Mouse (Mus musculus) lung, embryonic 16.5 days (tissue): Measurements from ENCODE around the gene Cpne9. TPM values are rescaled to one million over a fixed set of nuclear protein-coding genes. Genes with fewer than 3 reads are reported as not detected.

Experiments used
- ATAC-seq: fragments of 200-750 bp; cut with Nextera tagmentation; 2 replicates; pipeline ENCODE4 v1.8.0; 2017; ENCODE audit warnings: low read depth, mild to moderate bottlenecking, moderate library complexity
- H3K27ac ChIP-seq: fragments of 300-500 bp; sonication (generic); 2 replicates; pipeline ENCODE4 v1.5.1; 2014; ENCODE audit warnings: mild to moderate bottlenecking, control low read depth, low read length
- H3K27me3 ChIP-seq: fragments of 300-500 bp; sonication (generic); 2 replicates; pipeline ENCODE4 v1.6.1; 2014; ENCODE audit warnings: low read depth, low read length, mixed read lengths; ENCODE audit not compliant: control insufficient read depth, insufficient read depth
- H3K36me3 ChIP-seq: fragments of 300-500 bp; sonication (generic); 2 replicates; pipeline ENCODE4 v1.6.1; 2014; ENCODE audit warnings: low read length; ENCODE audit not compliant: control insufficient read depth, insufficient read depth
- H3K4me1 ChIP-seq: fragments of 300-500 bp; sonication (generic); replicated peaks from 2 replicates; pipeline ENCODE4 v1.6.1; 2014; ENCODE audit warnings: low read length, mixed read lengths; ENCODE audit not compliant: control insufficient read depth, insufficient read depth
- H3K4me2 ChIP-seq: fragments of 300-500 bp; sonication (generic); 2 replicates; pipeline ENCODE4 v1.6.1; 2014; ENCODE audit warnings: low read depth, low read length, control low read depth
- H3K4me3 ChIP-seq: fragments of 300-500 bp; sonication (generic); 2 replicates; pipeline ENCODE4 v1.5.1; 2014; ENCODE audit warnings: mild to moderate bottlenecking, low read length, control low read depth
- H3K9ac ChIP-seq: fragments of 300-500 bp; sonication (generic); 2 replicates; pipeline ENCODE4 v1.6.1; 2014; ENCODE audit warnings: low read length, control low read depth
- H3K9me3 ChIP-seq: fragments of 300-500 bp; sonication (generic); 2 replicates; pipeline ENCODE4 v1.6.1; 2016; ENCODE audit warnings: low read length; ENCODE audit not compliant: control insufficient read depth
- WGBS: fragments of 180-500 bp; shearing (Covaris S2); extraction: QIAGEN DNeasy Blood & Tissue Kit; methylation state at CpG from one replicate; pipeline ENCODE4 v1.1.7; 2014; 5-methylcytosine and 5-hydroxymethylcytosine counted together
- polyA plus RNA-seq: library from polyadenylated mRNA; unstranded; fragments of >200 nt; fragmentation: Nextera tagmentation; extraction: Ambion mirVana; gene quantifications from 2 replicates; pipeline ENCODE4 v1.2.1, GENCODE M21; 2015

The Cpne9 gene
- polyA plus RNA-seq, 1 experiment from 2014 or later = 0.10 TPM

- Histone ChIP-seq H3K4me2 (no peak overlapping the region), H3K36me3 (peaks cover 39% of the 10 kb centered on the region), H3K9ac (no peak overlapping the region), H3K9me3 (no peaks in the 10 kb centered on the region), H3K27ac (no peak overlapping the region), H3K4me1 (no peaks in the 10 kb centered on the region), H3K4me3 (no peak overlapping the region), H3K27me3 (no peaks in the 10 kb centered on the region)
- no peak for ATAC-seq
- WGBS = 81% methylated on average over 8 of the region's 8 CpGs
Observed at GRCm38 (mm10) chr6:113261174-113261858, 20.8 kb upstream of the Cpne9 start.

DNA sequence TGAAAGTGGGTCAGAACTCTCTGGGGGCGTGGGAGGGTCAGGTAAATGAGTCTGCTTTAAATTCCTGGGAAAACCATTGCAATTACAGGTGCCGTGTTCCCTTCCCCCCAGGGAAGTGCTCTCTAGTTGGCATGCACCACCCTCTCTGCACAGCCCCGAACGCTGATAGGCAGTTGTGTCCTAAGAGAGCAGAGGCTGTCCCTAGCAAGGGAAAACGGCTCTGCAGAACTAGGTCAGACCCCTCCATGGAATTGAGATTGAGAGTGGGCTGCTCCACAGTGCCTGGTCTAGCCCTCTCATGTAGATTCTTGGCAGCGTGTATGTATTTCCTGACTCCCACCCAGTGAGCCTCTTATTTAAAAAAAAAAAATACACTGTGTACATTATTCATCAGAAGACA lies 18.6 kb upstream of the Cpne9 start:
- H3K9ac ChIP-seq = no peak overlapping the region
- no peak for ATAC-seq
- no peak overlapping the region for H3K27ac ChIP-seq
- peaks cover 37% of the 10 kb centered on the region for H3K36me3 ChIP-seq
- no peaks in the 10 kb centered on the region for H3K9me3 ChIP-seq
- no peak overlapping the region for H3K4me2 ChIP-seq
- H3K4me1 ChIP-seq = no peaks in the 10 kb centered on the region
- no peak overlapping the region for H3K4me3 ChIP-seq
- WGBS = 83% methylated on average over 6 of the region's 6 CpGs
- H3K27me3 ChIP-seq = no peaks in the 10 kb centered on the region

DNA sequence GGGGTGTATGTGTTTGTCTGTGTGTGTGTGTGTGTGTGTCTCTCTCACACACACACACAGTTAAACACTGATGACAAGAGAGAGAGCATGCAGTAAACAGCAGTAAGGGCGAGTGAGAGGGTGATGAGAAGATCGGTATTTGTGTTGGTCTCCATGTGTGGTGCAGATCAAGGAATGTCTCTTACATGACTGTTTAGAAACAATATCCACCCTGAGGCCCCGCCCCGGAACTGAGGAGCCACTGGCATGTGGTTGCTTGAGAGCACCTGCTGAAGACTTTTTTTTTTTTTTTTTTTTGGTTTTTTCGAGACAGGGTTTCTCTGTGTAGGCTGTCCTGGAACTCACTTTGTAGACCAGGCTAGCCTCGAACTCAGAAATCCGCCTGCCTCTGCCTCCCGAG lies 17.7 kb upstream of the Cpne9 start:
- no peaks in the 10 kb centered on the region for H3K4me1 ChIP-seq
- ATAC-seq = no peak
- H3K36me3 ChIP-seq = peaks cover 36% of the 10 kb centered on the region
- H3K4me3 ChIP-seq = no peak overlapping the region
- 91% methylated on average over 8 of the region's 8 CpGs for WGBS
- H3K27ac ChIP-seq = no peak overlapping the region
- H3K9me3 ChIP-seq = no peaks in the 10 kb centered on the region
- no peak overlapping the region for H3K4me2 ChIP-seq
- no peak overlapping the region for H3K9ac ChIP-seq
- no peaks in the 10 kb centered on the region for H3K27me3 ChIP-seq

GRCm38 (mm10) chr6:113266996-113267655 lies 15.0 kb upstream of the Cpne9 start:
- Histone ChIP-seq H3K27me3 (no peaks in the 10 kb centered on the region), H3K4me2 (no peak overlapping the region), H3K4me1 (no peaks in the 10 kb centered on the region), H3K9ac (no peak overlapping the region), H3K27ac (no peak overlapping the region), H3K4me3 (no peak overlapping the region), H3K36me3 (peaks cover 43% of the 10 kb centered on the region), H3K9me3 (no peaks in the 10 kb centered on the region)
- ATAC-seq = no peak
- WGBS = 80% methylated on average over 7 of the region's 7 CpGs

DNA sequence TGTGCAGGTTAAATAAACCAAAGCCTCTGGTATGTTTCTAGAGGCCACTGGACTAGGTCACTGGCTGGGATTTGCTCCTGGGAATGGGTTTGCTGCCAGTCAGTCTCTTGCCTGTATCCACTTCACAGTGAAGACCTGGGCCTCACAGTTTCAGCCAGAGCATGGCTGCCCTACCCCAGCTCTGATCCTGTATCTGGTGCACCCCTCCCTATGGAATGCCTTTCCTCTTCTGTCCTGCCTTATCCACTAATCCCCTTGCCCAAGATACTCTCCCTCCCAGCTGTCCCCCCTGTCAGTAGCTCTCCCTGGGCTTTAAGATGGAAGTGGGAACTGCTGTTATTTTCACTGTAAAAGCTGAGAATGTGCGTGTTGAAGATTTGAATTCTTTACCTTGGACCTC lies 14.1 kb upstream of the Cpne9 start:
- ATAC-seq = no peak
- WGBS = 97% methylated on average over 1 of the region's 1 CpGs
- no peak overlapping the region for H3K9ac ChIP-seq
- H3K4me2 ChIP-seq = no peak overlapping the region
- H3K27ac ChIP-seq = no peak overlapping the region
- H3K4me1 ChIP-seq = no peaks in the 10 kb centered on the region
- no peaks in the 10 kb centered on the region for H3K9me3 ChIP-seq
- H3K4me3 ChIP-seq = no peak overlapping the region
- H3K36me3 ChIP-seq = peaks cover 38% of the 10 kb centered on the region
- H3K27me3 ChIP-seq = no peaks in the 10 kb centered on the region

DNA sequence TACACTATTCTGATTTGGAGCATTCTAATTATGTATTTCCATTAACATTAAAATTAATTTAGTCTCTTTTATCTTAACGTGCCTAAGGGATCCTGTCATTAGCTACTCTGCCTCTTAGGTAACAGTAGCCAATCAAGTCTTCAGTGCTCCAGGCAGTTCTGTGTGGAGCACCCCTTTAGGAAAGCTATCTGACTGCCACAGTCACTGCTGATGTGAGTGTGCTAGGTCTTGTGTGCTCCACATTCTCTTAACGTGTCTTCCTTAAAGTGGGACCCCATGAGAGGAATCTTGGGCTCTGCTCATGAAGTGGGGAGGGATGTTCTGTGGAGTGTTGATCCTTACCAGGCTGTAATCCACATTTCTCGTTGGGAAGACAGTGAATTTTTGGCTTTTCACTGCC lies 9.7 kb upstream of the Cpne9 start:
- ATAC-seq = no peak
- no peaks in the 10 kb centered on the region for H3K27me3 ChIP-seq
- no peak overlapping the region for H3K4me3 ChIP-seq
- H3K9me3 ChIP-seq = no peaks in the 10 kb centered on the region
- H3K9ac ChIP-seq = no peak overlapping the region
- no peaks in the 10 kb centered on the region for H3K4me1 ChIP-seq
- WGBS = 79% methylated on average over 3 of the region's 3 CpGs
- H3K4me2 ChIP-seq = no peak overlapping the region
- H3K27ac ChIP-seq = no peak overlapping the region
- H3K36me3 ChIP-seq = peaks cover 30% of the 10 kb centered on the region

GRCm38 (mm10) chr6:113276846-113277245 lies 5.3 kb upstream of the Cpne9 start:
- no peak overlapping the region for H3K27ac ChIP-seq
- H3K9ac ChIP-seq = no peak overlapping the region
- H3K27me3 ChIP-seq = peaks cover 4% of the 10 kb centered on the region
- no peak overlapping the region for H3K4me3 ChIP-seq
- no peak for ATAC-seq
- no peak overlapping the region for H3K4me2 ChIP-seq
- 56% methylated on average over 4 of the region's 4 CpGs for WGBS
- H3K9me3 ChIP-seq = no peaks in the 10 kb centered on the region
- no peaks in the 10 kb centered on the region for H3K4me1 ChIP-seq
- H3K36me3 ChIP-seq = peaks cover 11% of the 10 kb centered on the region

DNA sequence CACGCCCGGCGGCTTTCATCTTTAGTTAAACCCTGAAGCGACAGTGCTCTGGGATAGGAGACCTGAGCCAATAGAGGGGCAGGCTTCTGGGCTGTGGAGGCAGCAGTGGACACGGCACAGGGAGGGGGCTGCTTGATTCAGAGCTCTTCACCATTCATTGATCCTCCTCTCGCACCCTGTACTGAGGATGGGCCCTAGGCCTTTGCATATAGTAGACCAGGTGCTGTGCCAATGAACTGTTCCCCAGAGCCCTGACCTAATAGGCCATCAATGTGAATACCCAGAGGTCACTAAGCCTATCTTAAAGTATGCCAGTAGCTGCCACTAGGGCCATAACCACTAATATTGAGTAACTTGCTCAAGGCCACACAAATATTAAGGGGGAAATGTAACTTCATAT lies 431 bp upstream of the Cpne9 start:
- H3K9me3 ChIP-seq = no peaks in the 10 kb centered on the region
- 54% methylated on average over 6 of the region's 6 CpGs for WGBS
- no peak for ATAC-seq
- peaks cover 5% of the 10 kb centered on the region; the same call in 1 of the 2 replicates for H3K4me1 ChIP-seq
- H3K27ac ChIP-seq = no peak overlapping the region
- H3K36me3 ChIP-seq = peaks cover 3% of the 10 kb centered on the region; the same call in 1 of the 2 replicates
- no peak overlapping the region for H3K4me3 ChIP-seq
- peaks cover 29% of the 10 kb centered on the region for H3K27me3 ChIP-seq
- H3K9ac ChIP-seq = no peak overlapping the region
- H3K4me2 ChIP-seq = no peak overlapping the region

- 2% methylated on average over 22 of the region's 22 CpGs for WGBS
- Histone ChIP-seq H3K4me3 (peak overlapping the region; percentile 17), H3K27ac (no peak overlapping the region), H3K9ac (no peak overlapping the region), H3K4me2 (peak overlapping the region; percentile 38), H3K27me3 (peaks cover 29% of the 10 kb centered on the region), H3K4me1 (peaks cover 5% of the 10 kb centered on the region; the same call in 1 of the 2 replicates), H3K36me3 (no peaks in the 10 kb centered on the region), H3K9me3 (no peaks in the 10 kb centered on the region)
- no peak for ATAC-seq
Observed at GRCm38 (mm10) chr6:113282969-113283368, 862 bp downstream of the Cpne9 start.
